Mouse (Mus musculus): ENCODE data around the gene Igf1r.

GRCm38 (mm10) chr7:68085870-68086341 is 133.3 kb downstream of the Igf1r start:
- no peak for TF ChIP-seq CTCF (IDR thresholded peaks at IDR 0.05; ENCODE audit: extremely low read depth, insufficient read depth, insufficient read length, insufficient replicate concordance)
- no peak for TF ChIP-seq POLR2A (IDR thresholded peaks at IDR 0.05; ENCODE audit: low read depth, low read length)

Data from spleen, adult 2 months (tissue).